Mouse (Mus musculus) central nervous system, embryonic 14 days (tissue): ENCODE results near the gene Atp6v1e2. TPM values are rescaled to one million over a fixed set of nuclear protein-coding genes. Genes with fewer than 3 reads are reported as not detected.

Experiments
- polyA plus RNA-seq: library from polyadenylated mRNA; depleted of rRNA; stranded (reverse); fragments of >200 nt; gene quantifications from 2 replicates; pipeline ENCODE4 v1.2.3, GENCODE M21; 2012; rRNA removed

Atp6v1e2 gene
- polyA plus RNA-seq, result 0.13 TPM in 1 of 2 replicates, not detected in the other

GRCm38 (mm10) chr17:86947840-86948796 is at the start of gene Atp6v1e2:
Gene Atp6v1e2, minus strand, starts transcription at chr17:86947897.

GRCm38 (mm10) chr17:86962894-86963585 is 15.3 kb upstream of the Atp6v1e2 start, which contains the start of gene Rhoq:
Gene Rhoq, plus strand, starts transcription at chr17:86963082.

GRCm38 (mm10) chr17:86917048-86917447 is 30.6 kb downstream of the Atp6v1e2 start, which contains the start of gene Tmem247:
Gene Tmem247, plus strand, starts transcription at chr17:86917348.

Other genes with a start within 250 kb of the Atp6v1e2 start
- 10.2 and 14.6 TPM in 2 replicates for gene Epas1, start 194.2 kb downstream of the Atp6v1e2 start, polyA plus RNA-seq
- not detected in 2 replicates for gene Tmem247, start 30.5 kb downstream of the Atp6v1e2 start, polyA plus RNA-seq
- gene Rhoq, start 15.2 kb upstream of the Atp6v1e2 start, polyA plus RNA-seq, result 18.7 and 25.7 TPM in 2 replicates
- 23.9 and 28.9 TPM in 2 replicates for gene Pigf, start 77.5 kb upstream of the Atp6v1e2 start, polyA plus RNA-seq
- 78.9 and 88.5 TPM in 2 replicates for gene Cript, start 77.7 kb upstream of the Atp6v1e2 start, polyA plus RNA-seq
- 18.1 and 19.6 TPM in 2 replicates for gene Socs5, start 159.8 kb upstream of the Atp6v1e2 start, polyA plus RNA-seq